Mouse (Mus musculus): Measurements from ENCODE around the gene Rdh5. TPM values are rescaled to one million over a fixed set of nuclear protein-coding genes. Genes with fewer than 3 reads are reported as not detected.

Rdh5 gene
- polyA plus RNA-seq, 1 experiment from 2014 or later, result 8.1 TPM

DNA sequence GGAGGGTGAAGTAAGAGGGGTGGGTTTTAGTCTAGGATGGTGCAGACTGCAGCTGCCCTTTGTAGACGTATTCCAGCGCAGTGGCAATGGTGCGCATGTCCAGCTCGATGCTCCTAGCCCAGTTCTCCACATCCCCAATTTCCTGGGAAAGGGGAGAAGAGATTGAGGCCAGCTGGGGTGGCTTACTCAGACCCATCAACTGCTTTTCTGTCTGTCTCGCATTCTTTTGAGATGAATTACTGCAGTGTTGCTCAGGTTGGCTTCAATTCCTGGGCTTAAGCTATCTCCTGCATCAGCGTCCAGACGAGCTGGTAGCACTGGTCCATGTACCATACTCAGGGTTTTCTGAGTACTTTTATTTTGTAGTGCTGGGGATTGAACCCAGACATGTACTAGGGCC lies 2.7 kb downstream of the Rdh5 start:
- H3K36me3 ChIP-seq (ENCODE audit: control insufficient read depth, insufficient read depth, low read length), result peaks cover 12% of the 10 kb centered on the region
- H3K9ac ChIP-seq (ENCODE audit: low read length), result no peak overlapping the region

DNA sequence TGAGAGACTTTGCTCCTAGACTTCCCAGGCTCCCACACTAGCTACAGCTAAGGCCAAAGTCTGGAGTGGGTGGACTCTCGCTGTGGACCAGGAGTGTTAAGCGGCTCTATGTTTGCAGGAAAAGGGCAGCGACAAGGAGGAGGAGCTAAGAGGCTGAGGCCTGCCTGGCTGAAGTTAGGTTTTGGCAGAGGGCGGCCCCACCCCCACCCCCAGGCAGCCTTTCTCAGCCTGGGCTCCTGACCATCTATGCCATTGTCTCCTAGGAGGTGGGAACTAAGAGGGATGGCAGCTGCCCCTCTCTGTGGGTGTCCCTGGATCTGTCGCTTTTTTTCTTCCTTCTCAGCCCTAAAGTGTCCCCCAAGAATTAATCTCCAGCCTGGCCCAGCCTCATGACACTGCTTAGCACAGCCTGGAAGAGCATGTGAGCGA lies 3.5 kb downstream of the Rdh5 start:
- H3K9me3 ChIP-seq (ENCODE audit: control insufficient read depth, low read length), result no peaks in the 10 kb centered on the region
- H3K4me2 ChIP-seq (replicated peaks; ENCODE audit: low read depth), result no peak overlapping the region
- no peak overlapping the region for H3K4me3 ChIP-seq (ENCODE audit: low read depth, low read length)
- peak overlapping the region; percentile 71 for H3K27ac ChIP-seq (replicated peaks)
- ATAC-seq (ENCODE audit: low FRiP score, low TSS enrichment) (peak; percentile 47), DNase-seq (ENCODE audit: low spot score) (peak; percentile 79)
- no peaks in the 10 kb centered on the region for H3K27me3 ChIP-seq (ENCODE audit: control insufficient read depth, insufficient read depth, low read length)
- 0 out of 2 replicates have a peak, but pooled peaks cover 13% of the 10 kb centered on the region for H3K4me1 ChIP-seq (replicated peaks; ENCODE audit: control insufficient read depth, insufficient read depth)
- peaks cover 12% of the 10 kb centered on the region for H3K36me3 ChIP-seq (ENCODE audit: control insufficient read depth, insufficient read depth, low read length)
- H3K9ac ChIP-seq (ENCODE audit: low read length), result peak overlapping the region; percentile 35
- 24% methylated on average over 5 of the region's 6 CpGs for WGBS
- TF ChIP-seq CTCF (IDR thresholded peaks at IDR 0.05; ENCODE audit: low read depth) (no peak), EP300 (optimal IDR thresholded peaks at IDR 0.05) (no peak)

More for the DNA sequence above, 2.7 kb downstream of the Rdh5 start:
- Histone ChIP-seq H3K9me3 (ENCODE audit: control insufficient read depth, low read length) (no peaks in the 10 kb centered on the region), H3K27ac (replicated peaks) (peak overlapping the region; percentile 71), H3K4me2 (replicated peaks; ENCODE audit: low read depth) (no peak overlapping the region), H3K4me1 (replicated peaks; ENCODE audit: control insufficient read depth, insufficient read depth) (0 out of 2 replicates have a peak, but pooled peaks cover 13% of the 10 kb centered on the region), H3K4me3 (ENCODE audit: low read depth, low read length) (no peak overlapping the region), H3K27me3 (ENCODE audit: control insufficient read depth, insufficient read depth, low read length) (no peaks in the 10 kb centered on the region)
- DNase-seq (ENCODE audit: low spot score) (no peak), ATAC-seq (ENCODE audit: low FRiP score, low TSS enrichment) (no peak)
- TF ChIP-seq CTCF (IDR thresholded peaks at IDR 0.05; ENCODE audit: low read depth), result no peak
- TF ChIP-seq EP300 (optimal IDR thresholded peaks at IDR 0.05), result no peak
- WGBS, result 69% methylated on average over 7 of the region's 7 CpGs

DNA sequence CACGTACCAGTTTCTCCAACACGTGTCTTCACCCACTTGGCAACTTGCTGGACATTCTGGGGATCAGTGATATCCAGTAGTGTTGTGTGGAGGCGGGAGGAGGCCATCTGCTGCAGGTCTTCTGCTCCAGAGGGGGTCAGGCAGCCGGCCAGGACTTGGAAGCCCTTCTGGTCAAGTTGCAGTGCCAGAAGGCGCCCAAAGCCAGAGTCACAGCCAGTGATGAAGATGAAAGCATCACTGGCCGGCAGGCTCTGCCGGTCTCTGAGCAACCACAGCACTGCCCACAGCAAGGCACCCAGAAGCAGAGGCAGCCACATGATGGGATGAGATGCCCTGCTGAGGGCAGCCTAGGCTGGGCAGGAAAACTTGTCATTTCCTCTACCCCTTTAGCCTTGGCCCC lies 4.4 kb downstream of the Rdh5 start:
- Histone ChIP-seq H3K9ac (ENCODE audit: low read length) (no peak overlapping the region), H3K9me3 (ENCODE audit: control insufficient read depth, low read length) (no peaks in the 10 kb centered on the region), H3K27ac (replicated peaks) (peak overlapping the region; percentile 71; the same call in 1 of the 2 replicates), H3K4me1 (replicated peaks; ENCODE audit: control insufficient read depth, insufficient read depth) (0 out of 2 replicates have a peak, but pooled peaks cover 10% of the 10 kb centered on the region), H3K36me3 (ENCODE audit: control insufficient read depth, insufficient read depth, low read length) (peaks cover 16% of the 10 kb centered on the region), H3K4me3 (ENCODE audit: low read depth, low read length) (no peak overlapping the region), H3K27me3 (ENCODE audit: control insufficient read depth, insufficient read depth, low read length) (no peaks in the 10 kb centered on the region), H3K4me2 (replicated peaks; ENCODE audit: low read depth) (no peak overlapping the region)
- 62% methylated on average over 7 of the region's 7 CpGs for WGBS
- no peak for ATAC-seq (ENCODE audit: low FRiP score, low TSS enrichment)
- DNase-seq (ENCODE audit: low spot score), result no peak
- no peak for TF ChIP-seq EP300 (optimal IDR thresholded peaks at IDR 0.05)
- no peak for TF ChIP-seq CTCF (IDR thresholded peaks at IDR 0.05; ENCODE audit: low read depth)

DNA sequence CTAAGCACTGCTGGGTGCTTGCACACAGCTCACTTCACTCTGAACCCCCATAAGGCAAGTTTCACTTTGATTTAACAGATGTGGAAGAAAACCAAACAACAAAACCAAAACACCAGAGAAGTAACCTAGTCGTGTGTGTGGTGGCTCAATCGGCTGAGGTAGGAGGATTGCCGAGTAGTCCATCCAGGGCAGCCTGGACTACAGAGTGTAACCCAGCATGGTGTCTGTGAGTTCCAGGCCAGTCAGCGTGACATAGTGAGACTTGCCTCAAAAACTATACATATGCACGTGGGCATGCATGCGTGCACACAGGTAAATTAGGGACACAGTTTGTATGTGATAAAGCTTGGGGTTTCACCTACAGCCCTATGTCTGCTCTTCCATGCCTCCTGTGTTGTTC lies 5.3 kb downstream of the Rdh5 start:
- H3K27me3 ChIP-seq (ENCODE audit: control insufficient read depth, insufficient read depth, low read length), result no peaks in the 10 kb centered on the region
- peaks cover 16% of the 10 kb centered on the region for H3K36me3 ChIP-seq (ENCODE audit: control insufficient read depth, insufficient read depth, low read length)
- ATAC-seq (ENCODE audit: low FRiP score, low TSS enrichment) (no peak), DNase-seq (ENCODE audit: low spot score) (peak; percentile 14)
- H3K9me3 ChIP-seq (ENCODE audit: control insufficient read depth, low read length), result no peaks in the 10 kb centered on the region
- no peak overlapping the region for H3K4me3 ChIP-seq (ENCODE audit: low read depth, low read length)
- no peak overlapping the region for H3K27ac ChIP-seq (replicated peaks)
- no peak overlapping the region for H3K4me2 ChIP-seq (replicated peaks; ENCODE audit: low read depth)
- 86% methylated on average over 6 of the region's 6 CpGs for WGBS
- TF ChIP-seq CTCF (IDR thresholded peaks at IDR 0.05; ENCODE audit: low read depth) (no peak), EP300 (optimal IDR thresholded peaks at IDR 0.05) (no peak)
- no peak overlapping the region for H3K9ac ChIP-seq (ENCODE audit: low read length)
- H3K4me1 ChIP-seq (replicated peaks; ENCODE audit: control insufficient read depth, insufficient read depth), result 0 out of 2 replicates have a peak, but pooled peaks cover 6% of the 10 kb centered on the region

DNA sequence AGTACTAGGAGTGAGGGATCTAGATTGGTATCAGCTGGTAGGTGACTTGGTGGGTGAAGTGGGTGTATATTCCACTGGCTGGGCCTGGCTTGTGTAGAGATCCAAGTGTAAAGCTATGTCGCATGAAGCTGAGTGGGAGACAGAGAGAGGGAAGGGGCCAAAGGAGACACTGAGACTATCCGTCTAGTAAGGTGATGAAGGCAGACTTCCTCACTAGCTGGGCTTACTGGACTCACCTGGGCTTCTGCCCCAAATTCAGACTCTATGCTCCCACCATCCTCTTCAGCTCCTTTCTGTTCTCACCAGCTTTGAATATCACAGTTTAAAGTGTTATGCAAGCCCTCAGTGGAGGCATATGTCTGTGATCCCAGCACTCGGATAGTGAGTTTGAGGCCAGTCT lies 6.0 kb downstream of the Rdh5 start:
- H3K4me2 ChIP-seq (replicated peaks; ENCODE audit: low read depth), result no peak overlapping the region
- no peaks in the 10 kb centered on the region for H3K9me3 ChIP-seq (ENCODE audit: control insufficient read depth, low read length)
- no peak overlapping the region for H3K9ac ChIP-seq (ENCODE audit: low read length)
- 0 out of 2 replicates have a peak, but pooled peaks cover 6% of the 10 kb centered on the region for H3K4me1 ChIP-seq (replicated peaks; ENCODE audit: control insufficient read depth, insufficient read depth)
- 97% methylated on average over 3 of the region's 3 CpGs for WGBS
- H3K27ac ChIP-seq (replicated peaks), result no peak overlapping the region
- ATAC-seq (ENCODE audit: low FRiP score, low TSS enrichment), result no peak
- TF ChIP-seq CTCF (IDR thresholded peaks at IDR 0.05; ENCODE audit: low read depth) (no peak), EP300 (optimal IDR thresholded peaks at IDR 0.05) (no peak)
- H3K36me3 ChIP-seq (ENCODE audit: control insufficient read depth, insufficient read depth, low read length), result peaks cover 16% of the 10 kb centered on the region
- no peak for DNase-seq (ENCODE audit: low spot score)
- no peaks in the 10 kb centered on the region for H3K27me3 ChIP-seq (ENCODE audit: control insufficient read depth, insufficient read depth, low read length)
- H3K4me3 ChIP-seq (ENCODE audit: low read depth, low read length), result no peak overlapping the region

DNA sequence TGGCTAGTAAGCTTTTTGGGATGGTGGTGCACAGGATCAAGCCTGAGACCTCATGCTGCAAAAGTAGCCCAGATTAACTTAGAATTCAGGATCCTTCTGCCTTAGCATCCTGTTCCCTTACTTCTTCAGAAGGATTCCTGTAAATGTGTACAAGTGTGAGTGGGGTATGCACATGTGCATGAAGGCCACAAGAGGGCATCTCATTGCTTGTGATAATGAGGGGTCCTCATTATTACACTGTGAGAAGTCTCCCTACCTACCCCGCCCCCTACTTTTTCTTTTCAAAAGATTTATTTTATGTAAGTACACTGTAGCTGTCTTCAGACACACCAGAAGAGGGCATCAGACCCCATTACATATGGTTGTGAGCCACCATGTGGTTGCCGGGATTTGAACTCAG lies 7.1 kb downstream of the Rdh5 start:
- Histone ChIP-seq H3K4me3 (ENCODE audit: low read depth, low read length) (no peak overlapping the region), H3K36me3 (ENCODE audit: control insufficient read depth, insufficient read depth, low read length) (peaks cover 16% of the 10 kb centered on the region), H3K27ac (replicated peaks) (no peak overlapping the region), H3K27me3 (ENCODE audit: control insufficient read depth, insufficient read depth, low read length) (no peaks in the 10 kb centered on the region), H3K9ac (ENCODE audit: low read length) (no peak overlapping the region), H3K4me2 (replicated peaks; ENCODE audit: low read depth) (no peak overlapping the region), H3K4me1 (replicated peaks; ENCODE audit: control insufficient read depth, insufficient read depth) (0 out of 2 replicates have a peak, but pooled peaks cover 6% of the 10 kb centered on the region), H3K9me3 (ENCODE audit: control insufficient read depth, low read length) (no peaks in the 10 kb centered on the region)
- DNase-seq (ENCODE audit: low spot score) (no peak), ATAC-seq (ENCODE audit: low FRiP score, low TSS enrichment) (no peak)
- TF ChIP-seq CTCF (IDR thresholded peaks at IDR 0.05; ENCODE audit: low read depth) (peak; percentile 60), EP300 (optimal IDR thresholded peaks at IDR 0.05) (no peak)
- WGBS, result 83% methylated on average over 2 of the region's 2 CpGs
